Mouse (Mus musculus): ENCODE data around the gene Olfr629. TPM values are rescaled to one million over a fixed set of nuclear protein-coding genes. Genes with fewer than 3 reads are reported as not detected.
"Not testable (repeated sequence)": the region's sequence is repeated elsewhere in the genome, so short reads cannot be mapped to it uniquely, and the experiment has no call there.

The Olfr629 gene
- total and polyA plus RNA-seq, 3 experiments = not detected

GRCm38 (mm10) chr7:103771494-103771893 lies 26.8 kb upstream of the Olfr629 start, which contains the start of gene Olfr69:
Gene Olfr69, minus strand, starts transcription at chr7:103771594.
- H3K4me3 ChIP-seq (replicated peaks in 1 of 3; ENCODE audit: low read depth in 2 of 3, low read length in 2 of 3, poor library complexity in 1 of 3) = no peak within 1 kb of the TSS
- H3K4me2 ChIP-seq (ENCODE audit: insufficient read depth, low read depth, poor library complexity, severe bottlenecking) = no peak within 1 kb of the TSS
- in situ Hi-C loops (cut with MboI; ENCODE audit: low pct_ligation_motif_present, low pct_unique_long_range_greater_than_20kb, low sequenced_read_pairs) (no loop called here), dilution Hi-C loops (cut with MboI; ENCODE audit: extremely low pct_ligation_motif_present, extremely low pct_unique_long_range_greater_than_20kb, low sequenced_read_pairs) (no loop called here)
- no peaks in the 10 kb centered on the region for H3K4me1 ChIP-seq (ENCODE audit: control insufficient read depth in 1 of 2, insufficient read depth in 2 of 2)
- H3K36me3 ChIP-seq (replicated peaks in 1 of 2; ENCODE audit: control insufficient read depth in 1 of 2, insufficient read depth in 1 of 2, low read length in 1 of 2) = no peaks in the 10 kb centered on the region
- DNase-seq (ENCODE audit: extremely low read depth) = no peak
- H3K27me3 ChIP-seq (replicated peaks) = no peaks in the 10 kb centered on the region
- no peaks in the 10 kb centered on the region for H3K9me3 ChIP-seq (replicated peaks; ENCODE audit: low read length)
- no peak for TF ChIP-seq CHD1 (IDR thresholded peaks at IDR 0.05; ENCODE audit: low read depth, low read length)
- TF ChIP-seq ZMIZ1 (IDR thresholded peaks at IDR 0.05; ENCODE audit: low read depth, low read length) = no peak
- no peak for TF ChIP-seq RAD21 (IDR thresholded peaks at IDR 0.05; ENCODE audit: low read depth, low read length)
- TF ChIP-seq TCF12 (IDR thresholded peaks at IDR 0.05; ENCODE audit: low read depth, low read length) = no peak
- H3K9ac ChIP-seq (ENCODE audit: insufficient read depth, low read depth) = no peak within 1 kb of the TSS
- no peak within 1 kb of the TSS for H3K27ac ChIP-seq (ENCODE audit: insufficient read depth, low read depth)
- no peaks in the 10 kb centered on the region for H3K79me2 ChIP-seq (replicated peaks; ENCODE audit: control insufficient read depth, extremely low read depth, insufficient read depth, poor library complexity, severe bottlenecking)

DNA sequence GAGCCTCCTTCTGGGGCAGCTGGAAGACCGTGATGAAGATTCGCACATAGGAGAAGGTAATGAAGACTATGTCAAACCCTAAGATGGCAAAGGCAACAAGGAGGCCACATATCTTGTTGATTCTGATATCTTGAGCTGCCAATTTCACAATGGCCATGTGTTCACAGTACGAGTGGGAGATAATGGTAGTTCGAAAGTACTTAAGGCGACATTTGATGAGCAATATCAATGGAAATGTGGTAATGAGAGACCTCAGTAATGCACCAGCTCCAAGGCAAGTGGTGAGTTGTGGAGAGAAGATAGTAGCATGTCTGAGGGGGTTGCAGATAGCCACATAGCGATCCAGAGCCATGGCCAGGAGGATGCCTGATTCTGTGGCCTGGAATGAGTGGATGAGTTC lies 22.9 kb upstream of the Olfr629 start:
- DNase-seq (ENCODE audit: extremely low read depth); H3K36me3 ChIP-seq (replicated peaks in 1 of 2; ENCODE audit: control insufficient read depth in 1 of 2, insufficient read depth in 1 of 2, low read length in 1 of 2); H3K4me2 ChIP-seq (ENCODE audit: insufficient read depth, low read depth, poor library complexity, severe bottlenecking); H3K27me3 ChIP-seq (replicated peaks); dilution Hi-C loops (cut with MboI; ENCODE audit: extremely low pct_ligation_motif_present, extremely low pct_unique_long_range_greater_than_20kb, low sequenced_read_pairs); H3K9me3 ChIP-seq (replicated peaks; ENCODE audit: low read length); H3K4me3 ChIP-seq (replicated peaks in 1 of 3; ENCODE audit: low read depth in 2 of 3, low read length in 2 of 3, poor library complexity in 1 of 3); in situ Hi-C loops (cut with MboI; ENCODE audit: low pct_ligation_motif_present, low pct_unique_long_range_greater_than_20kb, low sequenced_read_pairs); H3K79me2 ChIP-seq (replicated peaks; ENCODE audit: control insufficient read depth, extremely low read depth, insufficient read depth, poor library complexity, severe bottlenecking); H3K27ac ChIP-seq (ENCODE audit: insufficient read depth, low read depth); H3K4me1 ChIP-seq (ENCODE audit: control insufficient read depth in 1 of 2, insufficient read depth in 2 of 2); H3K9ac ChIP-seq (ENCODE audit: insufficient read depth, low read depth): not testable (repeated sequence)

DNA sequence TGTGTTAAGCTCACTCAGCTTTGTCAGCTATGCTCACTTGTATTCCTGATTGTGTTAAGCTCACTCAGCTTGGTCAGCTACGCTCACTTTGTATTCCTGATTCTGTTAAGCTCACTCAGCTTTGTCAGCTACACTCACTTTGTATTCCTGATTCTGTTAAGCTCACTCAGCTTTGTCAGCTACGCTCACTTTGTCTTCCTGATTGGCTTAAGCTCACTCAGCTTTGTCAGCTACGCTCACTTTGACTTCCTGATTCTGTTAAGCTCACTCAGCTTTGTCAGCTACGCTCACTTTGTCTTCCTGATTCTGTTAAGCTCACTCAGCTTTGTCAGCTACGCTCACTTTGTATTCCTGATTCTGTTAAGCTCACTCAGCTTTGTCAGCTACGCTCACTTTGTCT lies 17.5 kb upstream of the Olfr629 start:
- H3K27ac ChIP-seq (ENCODE audit: insufficient read depth, low read depth); H3K9ac ChIP-seq (ENCODE audit: insufficient read depth, low read depth); H3K79me2 ChIP-seq (replicated peaks; ENCODE audit: control insufficient read depth, extremely low read depth, insufficient read depth, poor library complexity, severe bottlenecking); H3K27me3 ChIP-seq (replicated peaks); DNase-seq (ENCODE audit: extremely low read depth); H3K36me3 ChIP-seq (replicated peaks in 1 of 2; ENCODE audit: control insufficient read depth in 1 of 2, insufficient read depth in 1 of 2, low read length in 1 of 2); H3K9me3 ChIP-seq (replicated peaks; ENCODE audit: low read length); H3K4me3 ChIP-seq (replicated peaks in 1 of 3; ENCODE audit: low read depth in 2 of 3, low read length in 2 of 3, poor library complexity in 1 of 3); H3K4me2 ChIP-seq (ENCODE audit: insufficient read depth, low read depth, poor library complexity, severe bottlenecking); in situ Hi-C loops (cut with MboI; ENCODE audit: low pct_ligation_motif_present, low pct_unique_long_range_greater_than_20kb, low sequenced_read_pairs); dilution Hi-C loops (cut with MboI; ENCODE audit: extremely low pct_ligation_motif_present, extremely low pct_unique_long_range_greater_than_20kb, low sequenced_read_pairs); H3K4me1 ChIP-seq (ENCODE audit: control insufficient read depth in 1 of 2, insufficient read depth in 2 of 2): not testable (repeated sequence)

DNA sequence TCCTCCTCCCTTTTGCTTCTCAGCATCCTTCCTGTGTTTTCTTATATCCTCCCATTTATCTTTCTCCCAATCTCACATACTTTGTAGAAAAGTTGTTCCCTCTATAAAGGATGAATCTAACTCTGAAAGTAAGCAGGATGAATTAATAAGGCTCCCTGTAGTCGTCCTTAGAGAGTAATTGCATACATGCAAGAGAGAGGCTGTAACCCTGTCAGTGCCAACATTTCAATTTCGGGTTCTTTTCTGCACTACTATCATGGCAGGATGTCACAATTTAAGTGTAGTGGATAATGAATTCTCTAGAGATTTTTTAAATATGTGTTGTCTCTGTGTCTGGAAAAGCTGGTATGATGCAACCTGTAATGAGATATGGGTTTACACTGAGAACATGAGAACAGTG lies 12.5 kb upstream of the Olfr629 start, which contains the start of gene Olfr630:
Olfr630 (minus strand) TSS at position 101 of the 400 bp plus-strand sequence.
- TF ChIP-seq KAT2A (IDR thresholded peaks at IDR 0.05; ENCODE audit: insufficient replicate concordance, low read length) (no peak), USF2 (conservative IDR thresholded peaks at IDR 0.05; ENCODE audit: low read depth, low read length) (no peak), PAX5 (IDR thresholded peaks at IDR 0.05; ENCODE audit: low read length) (no peak), JUND (conservative IDR thresholded peaks at IDR 0.05; ENCODE audit: low read depth, low read length) (no peak), MAX (IDR thresholded peaks at IDR 0.05; ENCODE audit: low read length) (no peak)
- Histone ChIP-seq H3K9me3 (replicated peaks; ENCODE audit: low read length) (no peaks in the 10 kb centered on the region), H3K27me3 (replicated peaks) (no peaks in the 10 kb centered on the region), H3K27ac (ENCODE audit: insufficient read depth, low read depth) (no peak within 1 kb of the TSS), H3K9ac (ENCODE audit: insufficient read depth, low read depth) (no peak within 1 kb of the TSS), H3K4me2 (ENCODE audit: insufficient read depth, low read depth, poor library complexity, severe bottlenecking) (no peak within 1 kb of the TSS), H3K79me2 (replicated peaks; ENCODE audit: control insufficient read depth, extremely low read depth, insufficient read depth, poor library complexity, severe bottlenecking) (no peaks in the 10 kb centered on the region), H3K4me1 (ENCODE audit: control insufficient read depth in 1 of 2, insufficient read depth in 2 of 2) (no peaks in the 10 kb centered on the region), H3K4me3 (replicated peaks in 1 of 3; ENCODE audit: low read depth in 2 of 3, low read length in 2 of 3, poor library complexity in 1 of 3) (no peak within 1 kb of the TSS), H3K36me3 (replicated peaks in 1 of 2; ENCODE audit: control insufficient read depth in 1 of 2, insufficient read depth in 1 of 2, low read length in 1 of 2) (no peaks in the 10 kb centered on the region)
- in situ Hi-C loops (cut with MboI; ENCODE audit: low pct_ligation_motif_present, low pct_unique_long_range_greater_than_20kb, low sequenced_read_pairs) (no loop called here), dilution Hi-C loops (cut with MboI; ENCODE audit: extremely low pct_ligation_motif_present, extremely low pct_unique_long_range_greater_than_20kb, low sequenced_read_pairs) (no loop called here)
- DNase-seq (ENCODE audit: extremely low read depth) = no peak

All from CH12.LX (cell line).